8 mouse cellular contexts compared by ENCODE assay signal in genomic region chr16:92487489-92487888, GRCm38 (mm10). TPM values are rescaled to one million over a fixed set of nuclear protein-coding genes. Genes with fewer than 3 reads are reported as not detected.
DNase-seq lines count a peak whose midpoint lies in the region; ATAC-seq lines count a peak whose summit lies in the region.

No protein-coding gene starts in this region.

- peak; percentile 24 to 66 for DNase-seq in heart, adult 18-20 months
- no peak for DNase-seq in heart, postnatal 36 days
- peak; percentile 37 for DNase-seq in right cerebral cortex, postnatal 14 days
- no peak for DNase-seq in right cerebral cortex, postnatal 25 days
- peak; percentile 84 for DNase-seq in c-Kit-positive CD71-positive TER-119-positive erythroid progenitor cells, embryonic 14.5 days (ENCODE audit: low spot score)
- DNase-seq in thymus, postnatal 25 days, result peak; percentile 14
- DNase-seq in frontal cortex, postnatal 14 days (ENCODE audit: low spot score in 2 of 2), result no peak

- no peaks in the 10 kb centered on the region for H3K9me3 ChIP-seq in liver, embryonic 16.5 days (replicated peaks; ENCODE audit: control insufficient read depth, low read length)

- H3K4me1 ChIP-seq in liver, embryonic 16.5 days (ENCODE audit: control insufficient read depth, low read depth, low read length), result peaks cover 11% of the 10 kb centered on the region

- no peaks in the 10 kb centered on the region for H3K36me3 ChIP-seq in liver, embryonic 16.5 days (ENCODE audit: control insufficient read depth, insufficient read depth)

- no peak overlapping the region for H3K4me2 ChIP-seq in liver, embryonic 16.5 days (ENCODE audit: low read depth, low read length)

- H3K4me3 ChIP-seq in liver, embryonic 16.5 days (ENCODE audit: low read depth, low read length), result no peak overlapping the region

- H3K27ac ChIP-seq in liver, embryonic 16.5 days (ENCODE audit: low read length), result no peak overlapping the region

- intact Hi-C loops in heart, postnatal 36 days (cut with DNase I), result no loop called here

- peak; percentile 66 for ATAC-seq in liver, embryonic 16.5 days (ENCODE audit: low read depth)

- H3K27me3 ChIP-seq in liver, embryonic 16.5 days (ENCODE audit: control insufficient read depth, insufficient read depth, low read depth, low read length), result no peaks in the 10 kb centered on the region; the same call in 1 of the 2 replicates

- WGBS in liver, embryonic 16.5 days (ENCODE audit: insufficient replicate concordance), result 22% methylated on average over 4 of the region's 4 CpGs

- H3K9ac ChIP-seq in liver, embryonic 16.5 days (ENCODE audit: low read depth, low read length), result no peak overlapping the region

RNA-seq across cellular contexts. Expression of gene Clic6, which starts 2.0 kb away (rescaled TPM):
- 1 to 10 TPM in 1 of 2 experiments, under 1 TPM in 1; 0.37 to 1.1 TPM for total RNA-seq in heart, adult 18-20 months (2021)
- under 1 TPM; 0.08 to 0.25 TPM for total RNA-seq in heart, postnatal 36 days (2021)
- 0.15 and 0.60 TPM in 2 replicates for polyA plus RNA-seq in liver, embryonic 16.5 days (2015; fragmentation: Nextera tagmentation; extraction: Ambion mirVana)

RNA-seq across cellular contexts. Expression of gene Rcan1, which starts 16.8 kb away (rescaled TPM):
- total RNA-seq in heart, adult 18-20 months (2021), result 100 to 1,000 TPM in 1 of 2 experiments, 10 to 100 TPM in 1; 95.4 to 129 TPM
- 10 to 100 TPM; 50.8 to 99.4 TPM for total RNA-seq in heart, postnatal 36 days (2021)
- 7.4 and 7.5 TPM in 2 replicates for polyA plus RNA-seq in liver, embryonic 16.5 days (2015; fragmentation: Nextera tagmentation; extraction: Ambion mirVana)

Comparison
In these comparisons a context has a peak if more than half of its experiments do, and no peak if none do; other contexts are left out.
1. DNase-seq: peak in heart, adult 18-20 months (2 of 2), right cerebral cortex, postnatal 14 days (single experiment), c-Kit-positive CD71-positive TER-119-positive erythroid progenitor cells, embryonic 14.5 days (single experiment) and thymus, postnatal 25 days (single experiment); none in heart, postnatal 36 days (0 of 2), right cerebral cortex, postnatal 25 days (single experiment) and frontal cortex, postnatal 14 days (0 of 2).